Mouse (Mus musculus): ENCODE results near the gene Hist1h4k. TPM values are rescaled to one million over a fixed set of nuclear protein-coding genes. Genes with fewer than 3 reads are reported as not detected.

Gene Hist1h4k
- polyA plus RNA-seq (2012; rRNA removed): 23.8 and 36.9 TPM in 2 replicates

DNA sequence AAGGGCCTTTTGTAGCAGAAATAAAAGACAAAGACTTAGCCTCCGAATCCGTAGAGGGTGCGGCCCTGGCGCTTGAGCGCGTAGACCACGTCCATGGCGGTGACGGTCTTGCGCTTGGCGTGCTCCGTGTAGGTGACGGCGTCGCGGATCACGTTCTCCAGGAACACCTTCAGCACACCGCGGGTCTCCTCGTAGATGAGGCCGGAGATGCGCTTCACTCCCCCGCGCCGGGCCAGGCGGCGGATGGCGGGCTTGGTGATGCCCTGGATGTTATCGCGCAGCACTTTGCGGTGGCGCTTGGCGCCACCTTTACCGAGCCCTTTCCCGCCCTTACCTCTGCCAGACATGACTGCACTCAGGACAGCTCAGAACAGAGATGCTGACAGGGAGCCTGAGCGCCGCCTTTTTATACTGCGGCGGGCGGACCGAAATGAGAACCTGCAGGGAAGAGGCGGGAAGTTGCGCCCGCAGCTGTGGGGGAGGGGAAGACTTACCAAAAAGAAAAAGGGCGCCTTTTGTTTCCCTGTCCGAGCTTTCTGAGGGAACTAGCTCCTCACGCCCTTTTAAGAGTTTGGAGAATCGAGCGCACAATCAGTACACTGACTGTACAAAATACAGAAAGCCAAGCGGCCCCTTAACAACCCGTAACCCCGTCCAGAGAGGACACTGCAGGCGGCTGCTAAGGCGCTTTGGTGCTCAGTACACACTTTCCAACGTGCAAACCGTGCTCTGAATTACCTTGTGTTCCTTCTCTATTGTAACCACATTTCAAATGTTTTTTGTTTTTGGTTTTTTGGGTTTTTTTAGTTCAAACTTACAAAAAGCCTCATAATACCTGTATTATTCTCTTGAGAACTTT is at the start of gene Hist1h4k:
Hist1h4k (minus strand) TSS at position 347 of the 859 bp plus-strand sequence.

DNA sequence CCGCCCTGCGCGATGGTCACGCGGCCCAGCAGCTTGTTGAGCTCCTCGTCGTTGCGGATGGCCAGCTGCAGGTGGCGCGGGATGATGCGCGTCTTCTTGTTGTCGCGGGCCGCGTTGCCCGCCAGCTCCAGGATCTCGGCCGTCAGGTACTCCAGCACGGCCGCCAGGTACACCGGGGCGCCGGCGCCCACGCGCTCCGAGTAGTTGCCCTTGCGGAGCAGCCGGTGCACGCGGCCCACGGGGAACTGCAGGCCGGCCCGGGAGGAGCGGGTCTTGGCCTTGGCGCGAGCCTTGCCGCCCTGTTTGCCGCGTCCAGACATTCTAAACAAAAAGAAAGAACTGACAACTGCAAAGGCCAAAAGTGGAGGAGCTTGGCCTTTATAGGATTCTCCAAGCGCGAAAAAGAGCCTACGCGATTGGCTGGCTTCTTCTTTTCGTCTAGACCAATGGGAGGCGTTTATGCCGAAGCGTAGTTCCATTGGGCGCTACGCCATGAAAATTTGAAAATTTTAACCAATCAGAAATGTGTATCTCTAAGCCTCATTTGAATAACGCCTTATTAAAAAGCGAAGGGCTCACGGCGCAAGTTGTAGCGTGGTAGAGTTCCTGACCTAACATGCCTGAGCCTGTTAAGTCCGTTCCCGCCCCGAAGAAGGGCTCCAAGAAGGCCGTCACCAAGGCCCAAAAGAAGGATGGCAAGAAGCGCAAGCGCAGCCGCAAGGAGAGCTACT is 36.8 kb upstream of the Hist1h4k start, which contains the start of the genes Hist1h2an and Hist1h2bp:
Hist1h2an (minus strand) TSS at position 320 of the 731 bp plus-strand sequence.
Hist1h2bp (plus strand) TSS at position 563 of the 731 bp plus-strand sequence.

DNA sequence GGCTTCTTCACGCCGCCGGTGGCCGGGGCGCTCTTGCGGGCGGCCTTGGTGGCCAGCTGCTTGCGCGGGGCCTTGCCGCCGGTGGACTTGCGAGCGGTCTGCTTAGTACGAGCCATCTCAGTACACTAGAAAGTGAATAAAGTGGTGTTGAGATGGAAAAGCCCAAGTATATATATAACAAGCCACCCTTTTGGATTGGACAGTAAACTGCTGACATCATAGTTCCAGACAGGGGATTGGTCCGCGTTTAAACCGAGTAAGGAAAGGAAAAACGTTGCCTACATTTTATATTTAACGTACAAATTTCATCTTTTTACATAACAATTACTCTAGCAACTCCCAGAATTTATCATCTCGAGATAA is 32.9 kb upstream of the Hist1h4k start, which contains the start of gene Hist1h3i:
Hist1h3i (minus strand) TSS at position 116 of the 363 bp plus-strand sequence.

DNA sequence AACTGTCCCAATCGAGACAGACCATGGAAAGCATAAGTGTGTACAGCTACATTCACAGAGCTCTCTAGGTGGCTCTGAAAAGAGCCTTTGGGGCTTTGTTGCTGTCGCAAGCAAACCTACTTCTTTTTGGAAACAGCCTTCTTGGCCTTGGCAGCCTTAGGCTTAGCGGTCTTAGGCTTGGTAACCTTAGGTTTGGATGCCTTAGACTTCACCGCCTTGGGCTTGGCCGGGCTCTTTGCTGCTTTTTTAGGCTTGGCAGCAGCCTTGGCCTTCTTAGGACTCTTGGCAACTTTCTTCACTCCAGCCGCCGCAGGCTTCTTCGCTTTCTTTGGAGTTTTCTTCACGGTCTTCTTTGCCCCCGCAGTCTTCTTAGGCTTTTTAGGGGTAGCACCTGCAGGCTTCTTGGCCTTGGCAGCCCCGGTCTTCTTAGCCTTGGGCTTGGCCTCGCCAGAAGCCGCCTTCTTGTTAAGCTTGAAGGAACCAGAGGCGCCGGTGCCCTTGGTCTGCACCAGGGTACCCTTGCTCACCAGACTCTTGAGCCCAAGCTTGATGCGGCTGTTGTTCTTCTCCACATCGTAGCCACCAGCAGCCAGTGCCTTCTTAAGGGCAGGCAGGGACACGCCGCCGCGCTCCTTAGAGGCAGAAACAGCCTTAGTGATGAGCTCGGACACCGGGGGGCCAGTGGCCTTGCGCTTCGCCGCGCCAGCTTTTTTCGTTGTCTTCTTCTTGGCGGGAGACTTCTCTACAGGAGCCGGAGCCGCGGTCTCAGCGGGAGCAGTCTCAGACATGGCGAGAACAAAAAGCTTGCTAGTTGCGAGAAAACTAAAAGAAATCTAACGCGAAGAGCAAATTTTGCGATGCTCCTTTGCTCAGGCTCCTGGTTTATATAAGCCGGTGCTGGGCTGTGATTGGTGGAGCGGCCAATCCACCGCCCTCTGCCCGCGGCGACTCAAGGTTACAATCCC is 29.7 kb upstream of the Hist1h4k start, which contains the start of gene Hist1h1b:
Hist1h1b (minus strand) TSS at position 859 of the 965 bp plus-strand sequence.

DNA sequence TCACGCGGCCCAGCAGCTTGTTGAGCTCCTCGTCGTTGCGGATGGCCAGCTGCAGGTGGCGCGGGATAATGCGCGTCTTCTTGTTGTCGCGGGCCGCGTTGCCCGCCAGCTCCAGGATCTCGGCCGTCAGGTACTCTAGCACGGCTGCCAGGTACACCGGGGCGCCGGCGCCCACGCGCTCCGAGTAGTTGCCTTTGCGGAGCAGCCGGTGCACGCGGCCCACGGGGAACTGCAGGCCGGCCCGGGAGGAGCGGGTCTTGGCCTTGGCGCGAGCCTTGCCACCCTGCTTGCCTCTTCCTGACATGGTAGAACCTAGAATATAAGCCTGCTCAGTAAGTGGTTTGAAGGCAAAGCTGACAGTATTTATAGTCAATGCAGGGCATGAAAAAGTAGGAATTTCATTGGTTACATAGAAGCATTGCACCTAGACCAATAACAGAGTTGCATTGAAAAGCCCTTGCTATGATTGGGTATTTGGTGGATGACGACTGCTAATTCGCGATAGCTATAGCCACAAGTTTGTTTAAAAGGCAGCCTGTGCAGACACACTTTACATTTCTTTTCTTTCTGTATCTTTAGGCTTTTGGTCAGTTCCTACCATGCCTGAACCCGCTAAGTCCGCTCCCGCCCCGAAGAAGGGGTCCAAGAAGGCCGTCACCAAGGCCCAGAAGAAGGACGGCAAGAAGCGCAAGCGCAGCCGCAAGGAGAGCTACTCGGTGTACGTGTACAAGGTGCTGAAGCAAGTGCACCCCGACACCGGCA is 3.4 kb upstream of the Hist1h4k start, which contains the start of the genes Hist1h2ak and Hist1h2bn:
Hist1h2ak (minus strand) TSS at position 304 of the 762 bp plus-strand sequence.
Hist1h2bn (plus strand) TSS at position 600 of the 762 bp plus-strand sequence.

DNA sequence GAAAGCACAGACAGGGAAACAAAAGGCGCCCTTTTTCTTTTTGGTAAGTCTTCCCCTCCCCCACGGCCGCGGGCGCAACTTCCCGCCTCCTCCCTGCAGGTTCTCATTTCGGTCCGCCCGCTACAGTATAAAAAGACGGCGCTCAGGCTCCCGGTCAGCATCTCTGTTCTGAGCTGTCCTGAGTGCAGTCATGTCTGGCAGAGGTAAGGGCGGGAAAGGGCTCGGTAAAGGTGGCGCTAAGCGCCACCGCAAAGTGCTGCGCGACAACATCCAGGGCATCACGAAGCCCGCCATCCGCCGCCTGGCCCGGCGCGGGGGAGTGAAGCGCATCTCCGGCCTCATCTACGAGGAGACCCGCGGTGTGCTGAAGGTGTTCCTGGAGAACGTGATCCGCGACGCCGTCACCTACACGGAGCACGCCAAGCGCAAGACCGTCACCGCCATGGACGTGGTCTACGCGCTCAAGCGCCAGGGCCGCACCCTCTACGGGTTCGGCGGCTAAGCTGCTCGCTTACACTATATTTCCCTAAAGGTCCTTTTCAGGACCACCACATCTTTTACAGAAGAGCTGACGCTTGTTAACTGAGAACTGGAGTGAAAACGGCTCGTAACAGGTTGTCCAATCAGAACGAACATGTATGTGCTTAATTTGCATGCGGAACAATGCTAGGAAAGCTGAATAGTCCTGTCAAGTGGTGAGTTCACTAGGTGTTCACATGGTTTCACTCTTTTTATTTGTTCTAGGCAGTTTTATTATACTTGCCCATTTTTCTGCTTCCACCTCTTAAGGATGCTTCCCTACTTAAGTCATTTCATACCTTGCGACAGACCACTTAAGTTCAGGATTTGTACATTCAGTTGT is 15.2 kb downstream of the Hist1h4k start, which contains the start of gene Hist1h4j:
Hist1h4j (plus strand) TSS at position 159 of the 862 bp plus-strand sequence.

DNA sequence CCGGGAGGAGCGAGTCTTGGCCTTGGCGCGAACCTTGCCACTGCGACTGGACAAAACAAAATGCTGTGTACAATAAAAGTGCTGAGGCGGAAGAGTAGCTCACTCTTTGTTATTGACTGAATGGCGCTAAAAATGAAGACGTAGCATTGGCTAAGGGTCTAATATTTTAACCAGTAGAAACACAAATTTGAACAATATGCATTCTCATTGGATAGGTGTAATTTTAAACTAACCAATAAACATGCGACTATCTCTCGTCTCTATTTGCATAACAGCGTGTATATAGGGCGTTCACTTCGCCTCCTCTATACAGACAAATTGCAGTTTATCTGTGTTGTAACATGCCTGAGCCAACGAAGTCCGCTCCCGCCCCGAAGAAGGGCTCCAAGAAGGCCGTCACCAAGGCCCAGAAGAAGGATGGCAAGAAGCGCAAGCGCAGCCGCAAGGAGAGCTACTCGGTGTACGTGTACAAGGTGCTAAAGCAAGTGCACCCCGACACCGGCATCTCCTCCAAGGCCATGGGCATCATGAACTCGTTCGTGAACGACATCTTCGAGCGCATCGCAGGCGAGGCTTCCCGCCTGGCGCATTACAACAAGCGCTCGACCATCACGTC is 28.4 kb downstream of the Hist1h4k start, which contains the start of gene Hist1h2bm:
Hist1h2bm (plus strand) TSS at position 288 of the 616 bp plus-strand sequence.

DNA sequence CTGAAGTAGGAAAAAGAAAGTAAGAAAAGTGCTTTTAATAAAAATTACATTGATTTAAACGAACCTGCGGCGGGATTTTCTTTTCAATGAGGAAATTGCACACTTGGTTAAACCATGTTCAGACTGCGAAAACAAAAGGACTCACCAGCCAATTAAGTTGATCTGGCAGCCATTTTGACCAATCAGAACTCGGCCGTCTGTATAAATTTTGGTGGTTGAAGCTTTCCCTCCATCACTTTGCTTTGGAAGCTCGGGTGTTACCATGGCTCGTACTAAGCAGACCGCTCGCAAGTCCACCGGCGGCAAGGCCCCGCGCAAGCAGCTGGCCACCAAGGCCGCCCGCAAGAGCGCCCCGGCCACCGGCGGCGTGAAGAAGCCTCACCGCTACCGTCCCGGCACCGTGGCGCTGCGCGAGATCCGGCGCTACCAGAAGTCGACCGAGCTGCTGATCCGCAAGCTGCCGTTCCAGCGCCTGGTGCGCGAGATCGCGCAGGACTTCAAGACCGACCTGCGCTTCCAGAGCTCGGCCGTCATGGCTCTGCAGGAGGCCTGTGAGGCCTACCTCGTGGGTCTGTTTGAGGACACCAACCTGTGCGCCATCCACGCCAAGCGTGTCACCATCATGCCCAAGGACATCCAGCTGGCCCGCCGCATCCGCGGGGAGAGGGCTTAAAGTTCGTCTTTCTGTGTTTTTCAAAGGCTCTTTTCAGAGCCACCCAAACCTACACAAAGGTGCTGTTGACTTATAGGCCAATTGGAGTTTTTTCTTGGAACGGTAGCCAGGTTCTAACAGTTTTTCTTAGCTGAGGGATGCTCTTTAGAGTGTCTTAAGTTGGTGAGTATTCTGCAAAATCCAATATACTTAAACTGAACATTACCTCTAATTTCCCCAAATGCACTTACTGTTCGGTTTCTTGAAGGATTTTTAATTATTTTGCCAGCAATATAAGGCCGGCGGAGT is 32.6 kb downstream of the Hist1h4k start, which contains the start of gene Hist1h3h:
Hist1h3h (plus strand) TSS at position 263 of the 961 bp plus-strand sequence.

DNA sequence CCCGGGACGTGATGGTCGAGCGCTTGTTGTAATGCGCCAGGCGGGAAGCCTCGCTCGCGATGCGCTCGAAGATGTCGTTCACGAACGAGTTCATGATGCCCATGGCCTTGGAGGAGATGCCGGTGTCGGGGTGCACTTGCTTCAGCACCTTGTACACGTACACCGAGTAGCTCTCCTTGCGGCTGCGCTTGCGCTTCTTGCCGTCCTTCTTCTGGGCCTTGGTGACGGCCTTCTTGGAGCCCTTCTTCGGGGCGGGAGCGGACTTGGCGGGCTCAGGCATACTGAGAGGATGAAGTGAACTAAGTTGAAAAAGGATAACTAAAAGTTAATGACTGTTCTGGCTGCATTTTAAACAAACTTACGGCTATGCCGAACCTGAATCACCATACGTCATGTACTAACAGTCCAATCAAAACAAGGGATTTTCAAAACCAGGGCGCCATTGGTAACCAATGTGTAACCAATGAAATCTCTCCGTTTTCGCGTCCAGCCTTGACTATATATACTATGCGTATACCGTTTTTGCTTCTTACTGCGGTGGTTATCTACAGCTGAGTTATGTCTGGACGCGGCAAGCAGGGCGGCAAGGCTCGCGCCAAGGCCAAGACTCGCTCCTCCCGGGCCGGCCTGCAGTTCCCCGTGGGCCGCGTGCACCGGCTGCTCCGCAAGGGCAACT is 34.3 kb downstream of the Hist1h4k start, which contains the start of the genes Hist1h2bl and Hist1h2ai:
Hist1h2bl (minus strand) TSS at position 280 of the 676 bp plus-strand sequence.
Hist1h2ai (plus strand) TSS at position 559 of the 676 bp plus-strand sequence.

Other genes with a start within 250 kb of the Hist1h4k start
- 4.1 and 4.4 TPM in 2 replicates for gene Gm11273, start 249.1 kb downstream of the Hist1h4k start, polyA plus RNA-seq (2012; rRNA removed)
- 10.2 and 11.0 TPM in 2 replicates for gene Zkscan8, start 219.4 kb downstream of the Hist1h4k start, polyA plus RNA-seq (2012; rRNA removed)
- not detected in 2 replicates for gene Olfr1366, start 207.7 kb downstream of the Hist1h4k start, polyA plus RNA-seq (2012; rRNA removed)
- not detected in 2 replicates for gene Olfr1535, start 190.6 kb downstream of the Hist1h4k start, polyA plus RNA-seq (2012; rRNA removed)
- not detected in 2 replicates for gene Olfr1364, start 168.7 kb downstream of the Hist1h4k start, polyA plus RNA-seq (2012; rRNA removed)
- gene Olfr1362, start 136.5 kb downstream of the Hist1h4k start, polyA plus RNA-seq (2012; rRNA removed): not detected in 2 replicates
- gene Olfr11, start 108.0 kb downstream of the Hist1h4k start, polyA plus RNA-seq (2012; rRNA removed): not detected in 2 replicates
- gene Olfr1361, start 87.1 kb downstream of the Hist1h4k start, polyA plus RNA-seq (2012; rRNA removed): not detected in 2 replicates
- not detected in 2 replicates for gene Olfr1360, start 73.1 kb downstream of the Hist1h4k start, polyA plus RNA-seq (2012; rRNA removed)
- gene Olfr1359, start 52.4 kb downstream of the Hist1h4k start, polyA plus RNA-seq (2012; rRNA removed): not detected in 2 replicates
- 6.6 and 13.7 TPM in 2 replicates for gene Hist1h2bl, start 34.4 kb downstream of the Hist1h4k start, polyA plus RNA-seq (2012; rRNA removed)
- gene Hist1h2ai, start 34.1 kb downstream of the Hist1h4k start, polyA plus RNA-seq (2012; rRNA removed): 11.5 and 14.4 TPM in 2 replicates
- gene Hist1h3h, start 32.8 kb downstream of the Hist1h4k start, polyA plus RNA-seq (2012; rRNA removed): 23.9 and 36.2 TPM in 2 replicates
- gene Hist1h2bm, start 28.5 kb downstream of the Hist1h4k start, polyA plus RNA-seq (2012; rRNA removed): 6.2 and 11.0 TPM in 2 replicates
- gene Hist1h4j, start 15.4 kb downstream of the Hist1h4k start, polyA plus RNA-seq (2012; rRNA removed): 11.4 and 17.3 TPM in 2 replicates
- gene Hist1h2ak, start 3.3 kb upstream of the Hist1h4k start, polyA plus RNA-seq (2012; rRNA removed): 18.5 and 25.0 TPM in 2 replicates
- 5.4 and 11.4 TPM in 2 replicates for gene Hist1h2bn, start 3.6 kb upstream of the Hist1h4k start, polyA plus RNA-seq (2012; rRNA removed)
- 3.8 and 6.4 TPM in 2 replicates for gene Hist1h1b, start 30.1 kb upstream of the Hist1h4k start, polyA plus RNA-seq (2012; rRNA removed)
- 22.6 and 39.5 TPM in 2 replicates for gene Hist1h3i, start 32.9 kb upstream of the Hist1h4k start, polyA plus RNA-seq (2012; rRNA removed)
- 4.9 and 9.4 TPM in 2 replicates for gene Hist1h2an, start 36.7 kb upstream of the Hist1h4k start, polyA plus RNA-seq (2012; rRNA removed)
- 1.1 and 1.5 TPM in 2 replicates for gene Hist1h2bp, start 37.0 kb upstream of the Hist1h4k start, polyA plus RNA-seq (2012; rRNA removed)
- gene Hist1h2bq, start 59.7 kb upstream of the Hist1h4k start, polyA plus RNA-seq (2012; rRNA removed): 8.2 and 8.5 TPM in 2 replicates
- 0.21 TPM in 1 of 2 replicates, not detected in the other for gene Hist1h2ao, start 60.0 kb upstream of the Hist1h4k start, polyA plus RNA-seq (2012; rRNA removed)
- 0.50 TPM in 1 of 2 replicates, not detected in the other for gene Hist1h4m, start 61.2 kb upstream of the Hist1h4k start, polyA plus RNA-seq (2012; rRNA removed)
- 20.1 and 31.8 TPM in 2 replicates for gene Hist1h4n, start 81.7 kb upstream of the Hist1h4k start, polyA plus RNA-seq (2012; rRNA removed)
- 31.6 and 43.2 TPM in 2 replicates for gene Hist1h2ap, start 83.0 kb upstream of the Hist1h4k start, polyA plus RNA-seq (2012; rRNA removed)
- gene Hist1h2br, start 83.2 kb upstream of the Hist1h4k start, polyA plus RNA-seq (2012; rRNA removed): 3.8 and 12.2 TPM in 2 replicates
- gene Zfp184, start 194.6 kb upstream of the Hist1h4k start, polyA plus RNA-seq (2012; rRNA removed): 13.1 and 15.7 TPM in 2 replicates
- not detected in 2 replicates for gene Pom121l2, start 230.7 kb upstream of the Hist1h4k start, polyA plus RNA-seq (2012; rRNA removed)